Mouse (Mus musculus): ENCODE measurements at regions not wholly inside any gene's neighbourhood (a gene's known extent, or its start where the extent isn't known, plus 50 kb on each side); places are given as distances from the start of the nearest gene placed in this dataset.

- 96% methylated on average over 12 of the region's 12 CpGs for WGBS
- Histone ChIP-seq H3K27ac (ENCODE audit: low read length) (no peak overlapping the region), H3K4me1 (ENCODE audit: control insufficient read depth, insufficient read depth, low read length) (no peaks in the 10 kb centered on the region), H3K9me3 (replicated peaks; ENCODE audit: control insufficient read depth, low read length, poor library complexity, severe bottlenecking) (no peaks in the 10 kb centered on the region), H3K4me3 (ENCODE audit: low read depth, low read length) (no peak overlapping the region), H3K36me3 (ENCODE audit: control insufficient read depth, insufficient read depth, low read length) (no peaks in the 10 kb centered on the region), H3K4me2 (ENCODE audit: low read length) (no peak overlapping the region), H3K9ac (ENCODE audit: low read depth, low read length) (no peak overlapping the region), H3K27me3 (ENCODE audit: control insufficient read depth, insufficient read depth, low read depth, low read length) (no peaks in the 10 kb centered on the region)
- ATAC-seq: no peak
These were observed 297.0 kb downstream of the Edem1 start for GRCm38 (mm10) chr6:109125447-109125846.

GRCm38 (mm10) chr6:109127203-109127602, 298.8 kb downstream of the Edem1 start:
- Histone ChIP-seq H3K9me3 (replicated peaks; ENCODE audit: control insufficient read depth, low read length, poor library complexity, severe bottlenecking) (no peaks in the 10 kb centered on the region), H3K4me2 (ENCODE audit: low read length) (no peak overlapping the region), H3K4me1 (ENCODE audit: control insufficient read depth, insufficient read depth, low read length) (no peaks in the 10 kb centered on the region), H3K9ac (ENCODE audit: low read depth, low read length) (no peak overlapping the region), H3K4me3 (ENCODE audit: low read depth, low read length) (no peak overlapping the region), H3K36me3 (ENCODE audit: control insufficient read depth, insufficient read depth, low read length) (no peaks in the 10 kb centered on the region), H3K27ac (ENCODE audit: low read length) (no peak overlapping the region), H3K27me3 (ENCODE audit: control insufficient read depth, insufficient read depth, low read depth, low read length) (no peaks in the 10 kb centered on the region)
- 23% methylated on average over 1 of the region's 1 CpGs for WGBS
- ATAC-seq: no peak

GRCm38 (mm10) chr6:109146111-109146510, 317.7 kb downstream of the Edem1 start:
- WGBS: 71% methylated on average over 5 of the region's 5 CpGs
- Histone ChIP-seq H3K36me3 (ENCODE audit: control insufficient read depth, insufficient read depth, low read length) (no peaks in the 10 kb centered on the region), H3K9ac (ENCODE audit: low read depth, low read length) (no peak overlapping the region), H3K27me3 (ENCODE audit: control insufficient read depth, insufficient read depth, low read depth, low read length) (no peaks in the 10 kb centered on the region), H3K9me3 (replicated peaks; ENCODE audit: control insufficient read depth, low read length, poor library complexity, severe bottlenecking) (no peaks in the 10 kb centered on the region), H3K4me3 (ENCODE audit: low read depth, low read length) (no peak overlapping the region), H3K4me1 (ENCODE audit: control insufficient read depth, insufficient read depth, low read length) (peaks cover 5% of the 10 kb centered on the region; the same call in 1 of the 2 replicates), H3K4me2 (ENCODE audit: low read length) (no peak overlapping the region), H3K27ac (ENCODE audit: low read length) (no peak overlapping the region)
- ATAC-seq: no peak

- Histone ChIP-seq H3K9me3 (replicated peaks; ENCODE audit: control insufficient read depth, low read length, poor library complexity, severe bottlenecking) (no peaks in the 10 kb centered on the region), H3K4me3 (ENCODE audit: low read depth, low read length) (no peak overlapping the region), H3K4me1 (ENCODE audit: control insufficient read depth, insufficient read depth, low read length) (peaks cover 7% of the 10 kb centered on the region; the same call in 1 of the 2 replicates), H3K9ac (ENCODE audit: low read depth, low read length) (no peak overlapping the region), H3K36me3 (ENCODE audit: control insufficient read depth, insufficient read depth, low read length) (no peaks in the 10 kb centered on the region), H3K27ac (ENCODE audit: low read length) (no peak overlapping the region), H3K4me2 (ENCODE audit: low read length) (no peak overlapping the region), H3K27me3 (ENCODE audit: control insufficient read depth, insufficient read depth, low read depth, low read length) (no peaks in the 10 kb centered on the region)
- ATAC-seq: no peak
- WGBS: 85% methylated on average over 8 of the region's 8 CpGs
These were observed 320.6 kb downstream of the Edem1 start for GRCm38 (mm10) chr6:109149043-109149442.

GRCm38 (mm10) chr6:109150023-109150911, 321.8 kb downstream of the Edem1 start:
- H3K4me3 ChIP-seq (ENCODE audit: low read depth, low read length): no peak overlapping the region
- ATAC-seq: peak; percentile 92
- H3K27ac ChIP-seq (ENCODE audit: low read length): peak overlapping the region; percentile 70; the same call in 1 of the 2 replicates
- peak overlapping the region; percentile 36; the same call in 1 of the 2 replicates for H3K4me2 ChIP-seq (ENCODE audit: low read length)
- 0 out of 2 replicates have a peak overlapping the region, but pooled peaks have one; percentile 12 for H3K9ac ChIP-seq (ENCODE audit: low read depth, low read length)
- no peaks in the 10 kb centered on the region for H3K36me3 ChIP-seq (ENCODE audit: control insufficient read depth, insufficient read depth, low read length)
- H3K9me3 ChIP-seq (replicated peaks; ENCODE audit: control insufficient read depth, low read length, poor library complexity, severe bottlenecking): no peaks in the 10 kb centered on the region
- no peaks in the 10 kb centered on the region for H3K27me3 ChIP-seq (ENCODE audit: control insufficient read depth, insufficient read depth, low read depth, low read length)
- H3K4me1 ChIP-seq (ENCODE audit: control insufficient read depth, insufficient read depth, low read length): peaks cover 7% of the 10 kb centered on the region; the same call in 1 of the 2 replicates
- 49% methylated on average over 22 of the region's 22 CpGs for WGBS

GRCm38 (mm10) chr6:109150912-109151256, 322.4 kb downstream of the Edem1 start:
- Histone ChIP-seq H3K4me3 (ENCODE audit: low read depth, low read length) (no peak overlapping the region), H3K9me3 (replicated peaks; ENCODE audit: control insufficient read depth, low read length, poor library complexity, severe bottlenecking) (no peaks in the 10 kb centered on the region), H3K27me3 (ENCODE audit: control insufficient read depth, insufficient read depth, low read depth, low read length) (no peaks in the 10 kb centered on the region), H3K4me2 (ENCODE audit: low read length) (0 out of 2 replicates have a peak overlapping the region, but pooled peaks have one; percentile 11), H3K27ac (ENCODE audit: low read length) (peak overlapping the region; percentile 70), H3K9ac (ENCODE audit: low read depth, low read length) (0 out of 2 replicates have a peak overlapping the region, but pooled peaks have one; percentile 12), H3K36me3 (ENCODE audit: control insufficient read depth, insufficient read depth, low read length) (no peaks in the 10 kb centered on the region), H3K4me1 (ENCODE audit: control insufficient read depth, insufficient read depth, low read length) (peaks cover 7% of the 10 kb centered on the region; the same call in 1 of the 2 replicates)
- peak; percentile 50; the same call in 1 of the 2 replicates for ATAC-seq
- WGBS: 57% methylated on average over 9 of the region's 9 CpGs

- ATAC-seq: no peak
- no peaks in the 10 kb centered on the region for H3K27me3 ChIP-seq (ENCODE audit: control insufficient read depth, insufficient read depth, low read depth, low read length)
- H3K36me3 ChIP-seq (ENCODE audit: control insufficient read depth, insufficient read depth, low read length): no peaks in the 10 kb centered on the region
- H3K4me1 ChIP-seq (ENCODE audit: control insufficient read depth, insufficient read depth, low read length): peaks cover 7% of the 10 kb centered on the region; the same call in 1 of the 2 replicates
- WGBS: 47% methylated on average over 7 of the region's 7 CpGs
- H3K4me2 ChIP-seq (ENCODE audit: low read length): no peak overlapping the region
- no peak overlapping the region for H3K9ac ChIP-seq (ENCODE audit: low read depth, low read length)
- no peak overlapping the region for H3K4me3 ChIP-seq (ENCODE audit: low read depth, low read length)
- H3K27ac ChIP-seq (ENCODE audit: low read length): no peak overlapping the region
- no peaks in the 10 kb centered on the region for H3K9me3 ChIP-seq (replicated peaks; ENCODE audit: control insufficient read depth, low read length, poor library complexity, severe bottlenecking)
These were observed 325.2 kb downstream of the Edem1 start for GRCm38 (mm10) chr6:109153624-109154023.

GRCm38 (mm10) chr6:109159561-109159960, 331.1 kb downstream of the Edem1 start:
- Histone ChIP-seq H3K27me3 (ENCODE audit: control insufficient read depth, insufficient read depth, low read depth, low read length) (no peaks in the 10 kb centered on the region), H3K4me3 (ENCODE audit: low read depth, low read length) (no peak overlapping the region), H3K4me2 (ENCODE audit: low read length) (no peak overlapping the region), H3K36me3 (ENCODE audit: control insufficient read depth, insufficient read depth, low read length) (no peaks in the 10 kb centered on the region), H3K9me3 (replicated peaks; ENCODE audit: control insufficient read depth, low read length, poor library complexity, severe bottlenecking) (no peaks in the 10 kb centered on the region), H3K27ac (ENCODE audit: low read length) (no peak overlapping the region), H3K4me1 (ENCODE audit: control insufficient read depth, insufficient read depth, low read length) (no peaks in the 10 kb centered on the region), H3K9ac (ENCODE audit: low read depth, low read length) (no peak overlapping the region)
- 88% methylated on average over 7 of the region's 7 CpGs for WGBS
- no peak for ATAC-seq

- no peaks in the 10 kb centered on the region for H3K4me1 ChIP-seq (ENCODE audit: control insufficient read depth, insufficient read depth, low read length)
- no peak overlapping the region for H3K4me2 ChIP-seq (ENCODE audit: low read length)
- H3K4me3 ChIP-seq (ENCODE audit: low read depth, low read length): no peak overlapping the region
- H3K27ac ChIP-seq (ENCODE audit: low read length): no peak overlapping the region
- H3K9me3 ChIP-seq (replicated peaks; ENCODE audit: control insufficient read depth, low read length, poor library complexity, severe bottlenecking): no peaks in the 10 kb centered on the region
- no peak for ATAC-seq
- 69% methylated on average over 5 of the region's 5 CpGs for WGBS
- no peaks in the 10 kb centered on the region for H3K27me3 ChIP-seq (ENCODE audit: control insufficient read depth, insufficient read depth, low read depth, low read length)
- no peak overlapping the region for H3K9ac ChIP-seq (ENCODE audit: low read depth, low read length)
- no peaks in the 10 kb centered on the region for H3K36me3 ChIP-seq (ENCODE audit: control insufficient read depth, insufficient read depth, low read length)
These were observed 339.0 kb downstream of the Edem1 start for GRCm38 (mm10) chr6:109167439-109167838.
